Mouse (Mus musculus) cerebellum, adult 2 months (tissue): Measurements from ENCODE around the gene Osbpl10. TPM values are rescaled to one million over a fixed set of nuclear protein-coding genes. Genes with fewer than 3 reads are reported as not detected.
A peak's percentile ranks its signal among the peaks of the same experiment; 100 is the strongest.

Experiments
- DNase-seq, 2 experiments: peaks; one replicate each; pipeline ENCODE4 v3.0.0; 2021
- H3K27ac ChIP-seq: fragments of 200-500 bp; 2 replicates; pipeline ENCODE4 v1.5.1; 2012; ENCODE audit warnings: low read length, control low read depth, inconsistent platforms; ENCODE audit not compliant: insufficient read depth
- H3K27me3 ChIP-seq: fragments of 200-500 bp; 2 replicates; pipeline ENCODE4 v1.6.1; 2012; ENCODE audit warnings: inconsistent platforms, mild to moderate bottlenecking, low read length, moderate library complexity; ENCODE audit not compliant: control insufficient read depth, insufficient read depth
- H3K4me1 ChIP-seq: fragments of 200-500 bp; 2 replicates; pipeline ENCODE4 v1.6.1; 2011; ENCODE audit warnings: low read length; ENCODE audit not compliant: control insufficient read depth, insufficient read depth
- H3K4me3 ChIP-seq: fragments of 200-500 bp; replicated peaks from 2 replicates; pipeline ENCODE3; 2011; ENCODE audit warnings: mild to moderate bottlenecking, low read depth, low read length, control low read depth; ENCODE audit not compliant: insufficient read depth
- CTCF ChIP-seq: fragments of 200-500 bp; IDR thresholded peaks from 2 replicates; pipeline ENCODE4 v1.5.1; 2011; ENCODE audit warnings: low read depth, mild to moderate bottlenecking, control low read depth, low read length, moderate library complexity, borderline replicate concordance; ENCODE audit not compliant: insufficient read depth
- POLR2A ChIP-seq: fragments of 200-500 bp; IDR thresholded peaks from 2 replicates; pipeline ENCODE4 v1.6.1; 2011; ENCODE audit warnings: low read length, control low read depth, borderline replicate concordance; ENCODE audit not compliant: insufficient read depth
- WGBS: fragments of 180-500 bp; shearing (Covaris S2); methylation state at CpG from one replicate; pipeline ENCODE4 v1.1.7; 2018; 5-methylcytosine and 5-hydroxymethylcytosine counted together
- polyA plus RNA-seq: library from polyadenylated mRNA; depleted of rRNA; stranded (reverse); fragments of >200 nt; gene quantifications from 2 replicates; pipeline ENCODE4 v1.2.3, GENCODE M21; 2012

Gene Osbpl10
- polyA plus RNA-seq, 1 experiment = 11.0 TPM

DNA sequence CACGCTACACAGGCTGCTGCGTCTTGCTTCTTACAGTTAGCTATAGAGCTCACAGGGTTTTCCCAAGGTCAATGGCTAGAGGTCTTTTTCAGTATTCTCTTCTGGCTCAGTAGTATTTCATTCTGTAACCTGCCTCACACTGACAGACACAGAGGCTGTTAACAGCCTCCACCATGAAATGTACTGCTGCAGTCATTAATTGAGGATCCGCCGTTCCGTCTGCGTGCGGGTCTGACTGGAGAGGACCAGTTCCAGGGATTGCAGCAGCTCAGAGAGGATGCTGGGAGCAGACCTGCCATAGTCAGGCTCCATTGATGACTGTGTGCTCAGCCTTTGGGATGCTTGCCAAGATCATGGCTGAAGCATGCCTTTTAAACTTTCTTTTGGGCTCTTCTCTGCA is 129.1 kb downstream of the Osbpl10 start:
- H3K4me3 ChIP-seq = no peak overlapping the region
- no peak for DNase-seq
- H3K27me3 ChIP-seq = no peaks in the 10 kb centered on the region
- 52% methylated on average over 7 of the region's 7 CpGs for WGBS
- TF ChIP-seq CTCF (no peak), POLR2A (no peak)
- peaks cover 2% of the 10 kb centered on the region; the same call in 1 of the 2 replicates for H3K4me1 ChIP-seq
- no peak overlapping the region for H3K27ac ChIP-seq

DNA sequence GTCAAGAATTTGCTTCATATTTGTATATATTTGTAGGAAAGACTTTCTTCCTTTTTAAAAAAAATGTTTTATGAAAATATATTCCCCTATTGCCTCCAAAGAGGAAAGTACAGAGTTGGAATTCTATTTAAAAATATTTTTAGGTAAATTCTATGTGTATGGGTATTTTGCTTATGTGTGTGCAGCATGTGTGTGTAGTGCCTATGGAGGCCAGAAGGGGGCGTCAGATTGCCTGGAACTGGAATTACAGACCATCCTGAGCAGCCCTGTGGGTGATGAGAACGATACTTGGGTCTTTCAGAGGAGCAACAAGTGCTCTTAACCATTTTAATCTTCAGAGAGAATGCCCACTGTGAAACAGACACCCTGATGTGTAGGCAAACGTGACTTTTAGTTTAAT is 132.3 kb downstream of the Osbpl10 start:
- no peaks in the 10 kb centered on the region for H3K27me3 ChIP-seq
- H3K4me3 ChIP-seq = no peak overlapping the region
- no peaks in the 10 kb centered on the region for H3K4me1 ChIP-seq
- DNase-seq = no peak
- 55% methylated on average over 3 of the region's 3 CpGs for WGBS
- TF ChIP-seq POLR2A = no peak
- TF ChIP-seq CTCF = no peak
- H3K27ac ChIP-seq = no peak overlapping the region

DNA sequence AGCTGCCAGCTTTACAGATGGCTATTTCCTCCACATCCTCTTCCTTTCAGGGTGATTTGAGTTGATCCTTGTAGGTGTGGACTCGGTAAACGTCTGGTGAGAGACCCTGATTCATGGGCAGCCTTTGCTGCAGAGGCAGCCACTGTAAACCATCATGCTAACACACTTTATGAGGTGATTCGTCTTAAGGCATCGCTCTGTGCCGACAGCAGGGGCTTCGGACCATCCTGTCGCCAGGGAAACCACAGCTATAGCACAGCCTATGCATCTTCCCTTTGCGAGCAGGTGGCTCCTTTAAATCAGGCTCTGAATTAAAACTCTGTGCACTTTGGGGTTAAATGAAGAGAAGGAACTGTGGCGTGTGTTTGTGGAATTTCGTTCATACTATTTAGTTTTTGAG is 138.9 kb downstream of the Osbpl10 start:
- Histone ChIP-seq H3K4me3 (no peak overlapping the region), H3K27ac (no peak overlapping the region), H3K27me3 (no peaks in the 10 kb centered on the region), H3K4me1 (peaks cover 7% of the 10 kb centered on the region)
- DNase-seq = no peak
- 76% methylated on average over 10 of the region's 10 CpGs for WGBS
- no peak for TF ChIP-seq CTCF
- TF ChIP-seq POLR2A = no peak

DNA sequence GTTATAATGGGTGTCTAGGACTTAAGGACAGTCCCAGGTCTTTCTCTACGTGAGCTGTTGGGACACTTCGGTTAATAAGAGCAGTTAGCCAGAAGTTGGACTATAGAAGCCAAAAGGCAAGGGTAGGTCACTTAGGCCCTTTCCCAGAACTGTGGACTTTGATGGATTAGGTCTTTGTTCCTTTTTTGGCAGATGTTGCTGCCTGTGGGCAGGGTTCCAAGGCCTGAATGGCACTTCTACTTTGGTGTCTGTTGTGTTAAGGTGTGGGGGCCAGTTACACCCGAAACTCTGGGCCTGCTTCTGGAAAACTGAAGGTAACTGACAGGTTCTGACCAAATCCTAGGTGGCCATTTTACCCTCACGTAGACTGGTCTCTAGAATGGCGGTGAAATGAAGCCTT is 141.9 kb downstream of the Osbpl10 start:
- DNase-seq = peak in 1 of 2 experiments; percentile 8
- Histone ChIP-seq H3K4me1 (peaks cover 7% of the 10 kb centered on the region), H3K4me3 (no peak overlapping the region), H3K27ac (no peak overlapping the region), H3K27me3 (no peaks in the 10 kb centered on the region)
- 58% methylated on average over 5 of the region's 5 CpGs for WGBS
- TF ChIP-seq CTCF (no peak), POLR2A (no peak)

DNA sequence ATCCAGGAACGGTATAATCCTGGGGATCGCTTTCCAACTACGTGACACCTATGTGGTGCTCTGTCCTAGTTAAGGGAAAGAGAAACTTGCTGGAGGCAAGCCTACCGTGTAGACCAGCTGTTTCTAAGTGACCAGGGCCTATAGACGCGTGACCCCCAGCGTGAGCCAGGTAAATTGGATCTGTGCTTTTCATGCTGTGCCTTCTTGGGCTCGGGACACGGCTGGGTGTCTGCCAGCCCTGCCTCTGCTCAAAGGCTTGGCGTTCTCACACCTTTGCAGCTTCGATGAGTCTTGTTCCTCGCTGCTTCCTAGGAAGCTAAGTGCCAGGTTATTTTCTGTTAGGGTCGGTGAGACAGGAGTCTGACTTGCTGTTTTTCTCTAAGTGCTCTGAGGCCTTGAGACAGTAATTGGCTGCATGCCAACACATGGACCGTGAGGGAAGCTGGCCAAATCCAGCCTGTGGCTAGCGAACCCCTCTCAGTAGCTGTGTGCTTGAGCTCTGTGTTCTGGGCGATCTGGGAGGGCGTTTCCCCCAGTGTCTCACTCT is 142.4 kb downstream of the Osbpl10 start:
- H3K27ac ChIP-seq = no peak overlapping the region
- peak; percentile 27 to 29 for DNase-seq
- no peak overlapping the region for H3K4me3 ChIP-seq
- 11% methylated on average over 17 of the region's 17 CpGs for WGBS
- H3K27me3 ChIP-seq = no peaks in the 10 kb centered on the region
- H3K4me1 ChIP-seq = peaks cover 7% of the 10 kb centered on the region
- TF ChIP-seq POLR2A (no peak), CTCF (no peak)

DNA sequence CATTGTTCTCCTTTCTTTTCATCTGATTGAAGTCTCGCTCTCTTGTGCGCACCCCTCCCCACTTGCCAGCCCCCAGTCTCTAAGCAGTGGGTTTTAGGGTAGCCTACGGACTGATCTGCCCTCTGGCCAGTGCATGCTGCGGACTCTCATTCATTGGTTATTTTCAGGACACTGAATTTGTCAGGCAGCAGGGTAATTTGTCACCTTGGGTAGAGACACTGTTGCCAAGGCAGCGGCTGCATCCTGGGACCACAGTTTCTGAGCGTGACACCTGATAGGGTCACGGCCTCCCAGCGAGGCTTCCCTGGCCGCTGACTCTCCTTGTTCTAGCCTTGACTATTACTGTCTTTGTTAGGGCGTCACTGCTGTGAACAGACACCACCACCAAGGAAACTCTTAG is 149.0 kb downstream of the Osbpl10 start:
- WGBS = 71% methylated on average over 10 of the region's 10 CpGs
- H3K4me1 ChIP-seq = no peaks in the 10 kb centered on the region
- no peak overlapping the region for H3K4me3 ChIP-seq
- no peak overlapping the region for H3K27ac ChIP-seq
- no peaks in the 10 kb centered on the region for H3K27me3 ChIP-seq
- no peak for TF ChIP-seq CTCF
- no peak for TF ChIP-seq POLR2A
- no peak for DNase-seq

DNA sequence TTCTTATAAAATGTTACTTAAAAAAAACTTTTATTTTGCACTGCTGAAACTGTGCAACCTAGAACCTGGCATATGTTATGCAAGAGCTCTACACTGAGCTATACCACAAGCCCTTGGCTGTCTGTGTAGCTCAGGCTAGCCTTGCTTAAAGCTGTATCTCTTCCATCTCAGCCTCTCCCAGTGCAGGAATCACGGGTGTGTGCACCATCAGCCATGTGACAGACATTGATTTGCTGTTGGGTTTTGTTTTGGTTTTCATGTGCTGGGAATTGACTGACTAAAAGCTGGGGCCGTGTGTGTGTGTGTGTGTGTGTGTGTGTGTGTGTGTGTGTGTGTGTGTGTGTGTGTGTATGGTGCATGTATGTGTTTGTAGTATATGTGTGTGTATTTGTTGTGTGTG is 155.6 kb downstream of the Osbpl10 start:
- WGBS = 76% methylated on average over 2 of the region's 2 CpGs
- Histone ChIP-seq H3K4me1 (no peaks in the 10 kb centered on the region), H3K4me3 (no peak overlapping the region), H3K27me3 (no peaks in the 10 kb centered on the region), H3K27ac (no peak overlapping the region)
- TF ChIP-seq CTCF (no peak), POLR2A (no peak)
- DNase-seq = no peak

DNA sequence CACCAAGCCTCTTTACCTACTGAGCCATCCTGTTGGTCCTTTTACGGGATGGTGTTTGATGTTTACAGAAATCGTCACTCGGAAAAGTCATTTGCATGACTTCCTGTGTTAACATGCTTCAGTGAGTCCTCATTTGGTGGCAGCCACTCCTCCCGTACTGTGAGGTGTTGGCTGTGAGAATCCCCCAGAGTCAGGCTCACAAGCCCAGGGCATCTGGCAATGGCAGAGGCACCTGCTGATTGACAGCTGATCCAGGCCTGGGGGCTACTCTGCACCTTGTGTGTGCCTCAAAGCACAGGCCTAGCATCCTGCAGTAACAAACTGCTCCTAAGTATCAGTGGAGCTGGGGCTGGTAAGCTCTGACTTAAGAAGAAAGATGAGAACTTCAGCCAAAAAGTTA is 156.4 kb downstream of the Osbpl10 start:
- no peaks in the 10 kb centered on the region for H3K4me1 ChIP-seq
- TF ChIP-seq CTCF (no peak), POLR2A (no peak)
- no peaks in the 10 kb centered on the region for H3K27me3 ChIP-seq
- no peak overlapping the region for H3K4me3 ChIP-seq
- H3K27ac ChIP-seq = no peak overlapping the region
- no peak for DNase-seq
- WGBS = 26% methylated on average over 4 of the region's 4 CpGs
